Mouse (Mus musculus) cerebral cortex, adult 2 months (tissue): Measurements from ENCODE around the gene Shisa2.

Experiments used
- WGBS: fragments of 180-500 bp; shearing (Covaris S2); methylation state at CpG from one replicate; pipeline ENCODE4 v1.1.7; 2018; 5-methylcytosine and 5-hydroxymethylcytosine counted together

Gene Shisa2

GRCm38 (mm10) chr14:59632067-59632466, 7.0 kb downstream of the Shisa2 start:
- 95% methylated on average over 6 of the region's 6 CpGs for WGBS

DNA sequence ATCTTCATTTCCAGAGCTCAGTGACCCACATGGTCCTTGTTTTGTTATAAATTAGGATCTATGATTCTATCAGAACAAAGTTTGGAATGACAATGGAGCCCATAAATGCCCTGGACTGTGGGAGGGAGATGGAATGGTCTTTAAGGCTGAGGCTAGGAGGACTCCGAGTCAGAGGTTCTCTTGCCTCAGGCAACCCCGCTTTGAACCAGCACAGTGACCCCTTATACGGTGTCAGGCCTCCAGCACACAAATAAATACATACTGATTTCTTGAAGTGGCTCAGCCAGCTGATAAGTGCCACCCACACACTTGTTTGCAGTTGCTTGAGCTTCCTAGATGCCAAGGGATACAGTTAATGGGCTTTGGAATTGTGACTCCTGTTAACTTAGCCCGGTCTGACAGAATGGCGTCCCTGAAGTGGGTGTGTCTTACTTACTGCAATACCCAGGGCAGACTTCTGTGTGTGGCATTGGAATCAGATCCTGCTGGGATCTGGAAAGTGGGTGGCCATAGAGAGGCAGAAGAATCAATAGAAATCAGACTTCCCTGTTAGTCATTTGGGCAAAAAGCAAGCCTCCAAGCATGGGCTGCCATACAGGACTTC, 8.3 kb downstream of the Shisa2 start:
- WGBS: 90% methylated on average over 5 of the region's 5 CpGs

DNA sequence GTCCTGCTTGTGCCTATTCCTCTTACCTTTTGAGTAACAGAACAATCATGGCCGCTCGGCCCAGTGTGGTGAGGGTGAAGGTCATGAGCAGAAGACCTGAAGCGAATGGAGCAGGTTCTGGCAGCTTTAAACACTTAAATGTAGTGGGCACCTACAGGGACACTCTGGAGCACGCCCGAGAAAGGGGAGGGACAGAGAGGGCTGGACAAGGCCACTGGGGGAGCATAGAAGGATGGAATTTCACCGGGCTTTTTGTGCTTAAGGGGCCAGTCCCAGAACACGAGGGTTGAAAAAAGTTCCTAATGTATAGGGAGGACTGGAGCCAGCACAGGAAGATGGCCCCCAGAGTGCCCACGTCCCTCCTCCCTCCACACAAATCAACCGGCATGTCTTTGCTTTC, 8.9 kb downstream of the Shisa2 start:
- WGBS: 85% methylated on average over 9 of the region's 9 CpGs

GRCm38 (mm10) chr14:59638906-59639703, 14.0 kb downstream of the Shisa2 start:
- WGBS: 77% methylated on average over 7 of the region's 7 CpGs

DNA sequence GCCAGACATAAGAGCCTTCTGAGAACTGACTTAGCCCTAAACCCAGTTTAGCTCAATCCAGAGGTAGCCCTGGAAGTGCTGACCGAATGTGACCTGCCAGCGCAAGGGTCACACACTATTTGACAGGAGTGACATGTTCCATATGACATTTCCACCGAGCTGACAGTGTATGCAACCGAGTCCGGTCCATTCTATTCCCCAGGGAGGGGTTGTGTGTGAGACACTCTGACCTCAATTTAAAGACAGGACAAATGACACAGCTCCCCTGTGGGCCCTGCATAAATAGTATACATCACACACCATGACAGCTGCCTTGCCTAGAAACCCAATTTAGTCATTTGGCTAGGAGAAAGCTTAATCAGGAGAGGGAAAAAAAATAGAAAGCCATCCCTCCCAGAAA, 16.7 kb downstream of the Shisa2 start:
- 68% methylated on average over 5 of the region's 5 CpGs for WGBS

GRCm38 (mm10) chr14:59643582-59643981, 18.5 kb downstream of the Shisa2 start:
- WGBS: 71% methylated on average over 12 of the region's 12 CpGs

DNA sequence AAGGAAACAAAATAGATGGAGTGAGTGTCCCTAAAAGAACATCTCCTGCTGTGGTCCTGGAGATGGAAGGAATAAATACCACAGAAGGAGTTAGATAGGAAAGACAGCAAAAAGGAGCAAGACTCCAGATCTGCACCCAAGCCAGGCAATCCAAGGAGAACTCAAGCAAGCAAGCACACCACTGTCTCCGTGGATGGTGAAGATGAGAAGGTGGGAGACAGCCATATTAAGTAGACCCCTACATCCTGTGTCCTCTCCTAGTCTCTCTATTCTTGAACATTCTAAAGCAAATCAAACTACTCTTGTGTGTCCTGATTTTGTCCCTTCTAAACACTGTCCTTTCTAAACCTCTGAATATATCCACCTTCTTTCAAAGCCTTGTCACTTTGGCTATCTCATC, 19.1 kb downstream of the Shisa2 start:
- WGBS: 92% methylated on average over 1 of the region's 1 CpGs

GRCm38 (mm10) chr14:59644896-59645295, 19.8 kb downstream of the Shisa2 start:
- WGBS: 94% methylated on average over 3 of the region's 3 CpGs

GRCm38 (mm10) chr14:59646826-59647697, 22.0 kb downstream of the Shisa2 start:
- WGBS: 74% methylated on average over 16 of the region's 16 CpGs

DNA sequence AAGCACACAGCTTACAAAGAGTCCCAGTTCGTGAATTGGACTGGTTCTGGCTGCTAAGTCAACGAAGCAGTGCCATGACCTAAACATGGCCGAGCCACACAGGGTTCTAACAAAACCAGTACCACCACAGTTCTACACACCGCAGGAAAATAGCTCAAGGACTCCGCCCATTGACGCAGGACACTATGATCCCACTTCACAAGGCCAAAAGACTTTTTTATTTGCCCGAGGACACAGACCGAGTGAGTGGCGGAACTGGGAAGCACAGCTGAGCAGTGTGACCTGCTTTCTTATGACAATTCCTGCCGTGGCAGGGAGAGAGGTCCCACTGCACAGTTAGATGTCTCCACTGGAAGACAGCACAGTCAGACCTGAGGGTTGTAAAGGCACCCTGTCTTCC, 23.5 kb downstream of the Shisa2 start:
- 90% methylated on average over 10 of the region's 10 CpGs for WGBS

DNA sequence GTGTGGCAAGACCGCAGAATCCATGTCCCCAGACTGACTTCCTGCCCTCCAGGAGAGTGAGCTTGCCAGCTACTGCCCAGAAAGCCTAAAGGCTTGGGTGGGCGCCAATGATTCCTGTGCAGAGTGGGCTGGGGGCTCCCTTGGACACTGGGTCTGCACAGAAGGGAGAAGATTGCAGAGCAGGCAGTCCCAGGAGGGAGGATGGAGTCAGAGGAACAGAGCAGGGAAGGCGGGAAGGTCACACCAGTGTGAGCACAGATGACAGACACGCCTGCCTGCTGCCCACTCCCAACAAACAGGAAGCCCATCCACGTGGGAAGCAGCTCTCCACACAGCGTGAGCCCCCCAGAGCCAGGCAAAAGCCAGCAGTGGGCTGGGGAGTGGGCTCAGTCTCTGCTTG, 24.2 kb downstream of the Shisa2 start:
- WGBS: 85% methylated on average over 6 of the region's 6 CpGs

GRCm38 (mm10) chr14:59656591-59656990, 31.5 kb downstream of the Shisa2 start:
- WGBS: 56% methylated on average over 6 of the region's 6 CpGs

GRCm38 (mm10) chr14:59657098-59657497, 32.0 kb downstream of the Shisa2 start:
- WGBS: 97% methylated on average over 1 of the region's 1 CpGs

DNA sequence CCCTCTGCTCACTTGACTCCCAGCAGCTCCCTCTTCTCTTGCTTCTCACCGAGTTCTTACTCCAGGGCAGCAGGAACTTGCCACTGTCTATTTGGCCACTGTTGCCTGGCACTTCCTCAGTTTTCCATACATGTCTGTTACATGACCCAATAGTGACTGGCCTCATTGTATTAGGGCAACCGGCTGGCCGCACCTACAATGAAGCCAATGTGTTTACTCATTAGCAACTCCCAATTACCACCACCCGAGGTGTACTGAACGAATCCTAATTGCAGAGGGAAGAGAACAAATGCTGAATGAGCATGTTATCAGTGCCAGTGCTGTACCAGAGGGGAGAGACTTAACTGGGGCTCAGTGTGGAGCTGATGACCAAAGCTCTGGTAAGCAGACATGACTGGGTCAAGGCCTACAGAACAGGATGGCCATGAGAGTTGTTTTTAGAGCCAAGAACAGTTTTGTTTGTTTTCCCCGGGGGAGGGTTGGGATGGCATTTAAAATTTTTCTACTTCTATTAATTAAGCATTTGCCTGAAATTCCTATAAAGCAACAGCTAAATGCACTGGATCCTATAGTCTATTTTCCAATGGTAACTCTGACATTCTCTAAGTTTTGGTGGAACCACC, 47.9 kb downstream of the Shisa2 start:
- WGBS: 63% methylated on average over 6 of the region's 6 CpGs

GRCm38 (mm10) chr14:59674556-59674955, 49.4 kb downstream of the Shisa2 start:
- 71% methylated on average over 8 of the region's 8 CpGs for WGBS

DNA sequence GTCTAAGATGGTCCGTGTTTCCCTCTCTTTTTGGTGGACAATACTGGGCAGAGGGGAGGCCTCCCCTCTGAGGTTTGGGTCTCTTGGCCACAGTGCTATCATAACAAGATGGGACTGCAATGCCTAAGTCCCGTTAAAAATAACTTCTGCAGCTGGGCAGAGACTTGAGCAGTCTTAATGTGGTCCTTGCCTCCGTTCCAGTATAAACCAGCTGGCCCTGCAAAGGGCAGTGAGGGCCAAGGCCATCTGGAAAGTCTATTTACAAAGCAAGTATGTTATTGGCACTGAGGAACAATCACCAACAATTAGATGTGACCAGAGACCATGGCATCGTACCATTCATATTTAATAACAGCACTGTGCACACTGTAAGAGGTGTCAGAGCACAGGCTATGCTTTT, 50.2 kb downstream of the Shisa2 start:
- WGBS: 72% methylated on average over 4 of the region's 4 CpGs

DNA sequence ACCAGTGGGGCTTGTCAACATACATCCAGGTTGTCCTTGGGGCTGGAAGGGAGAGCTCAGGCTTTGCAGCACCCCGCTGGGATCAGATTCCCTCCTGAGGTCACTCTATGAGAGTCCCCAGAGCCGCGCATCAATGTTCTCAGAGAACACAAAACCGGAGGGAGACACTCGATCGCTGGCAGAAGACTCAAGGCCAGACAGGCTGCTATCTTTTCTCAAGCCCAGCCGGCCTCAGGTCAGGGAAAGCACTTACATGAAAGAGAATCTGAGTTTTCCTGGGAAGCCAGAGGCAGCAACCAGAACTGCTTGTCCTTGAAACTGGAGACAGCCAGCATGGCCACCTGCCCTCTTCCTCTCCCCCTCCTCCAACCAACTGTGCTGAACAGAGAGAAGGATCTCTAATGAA, 52.5 kb downstream of the Shisa2 start:
- WGBS: 73% methylated on average over 7 of the region's 7 CpGs
